Mouse (Mus musculus): Measurements from ENCODE around the gene 1600014C10Rik. TPM values are rescaled to one million over a fixed set of nuclear protein-coding genes. Genes with fewer than 3 reads are reported as not detected.

1600014C10Rik gene
- polyA plus RNA-seq, 1 experiment from 2014 or later, result 16.0 TPM

GRCm38 (mm10) chr7:38227181-38227899, 44.3 kb downstream of the 1600014C10Rik start:
- peaks cover 2% of the 10 kb centered on the region; the same call in 1 of the 2 replicates for H3K4me1 ChIP-seq (ENCODE audit: insufficient read depth, low read depth, low read length)
- TF ChIP-seq EP300 (IDR thresholded peaks at IDR 0.05), result no peak
- TF ChIP-seq CTCF (IDR thresholded peaks at IDR 0.05), result peak; percentile 46
- H3K36me3 ChIP-seq (ENCODE audit: insufficient read depth, low read length), result no peaks in the 10 kb centered on the region
- WGBS, result 2% methylated on average over 25 of the region's 25 CpGs
- peak overlapping the region; percentile 53 for H3K9ac ChIP-seq (replicated peaks; ENCODE audit: low read depth)
- H3K9me3 ChIP-seq (ENCODE audit: low read length), result no peaks in the 10 kb centered on the region
- ATAC-seq (peak; percentile 81), DNase-seq (ENCODE audit: low spot score) (peak; percentile 92)
- H3K4me2 ChIP-seq (replicated peaks; ENCODE audit: low read depth, low read length), result peak overlapping the region; percentile 74
- peak overlapping the region; percentile 90 for H3K27ac ChIP-seq (ENCODE audit: low read length)
- no peaks in the 10 kb centered on the region for H3K27me3 ChIP-seq (replicated peaks; ENCODE audit: insufficient read depth, low read length)
- H3K4me3 ChIP-seq (ENCODE audit: low read depth, low read length), result peak overlapping the region; percentile 59

- Histone ChIP-seq H3K27me3 (replicated peaks; ENCODE audit: insufficient read depth, low read length) (no peaks in the 10 kb centered on the region), H3K27ac (ENCODE audit: low read length) (peak within 1 kb of the TSS; percentile 90), H3K36me3 (ENCODE audit: insufficient read depth, low read length) (no peaks in the 10 kb centered on the region), H3K9ac (replicated peaks; ENCODE audit: low read depth) (peak within 1 kb of the TSS; percentile 53), H3K4me1 (ENCODE audit: insufficient read depth, low read depth, low read length) (peaks cover 2% of the 10 kb centered on the region; the same call in 1 of the 2 replicates), H3K9me3 (ENCODE audit: low read length) (no peaks in the 10 kb centered on the region), H3K4me2 (replicated peaks; ENCODE audit: low read depth, low read length) (peak within 1 kb of the TSS; percentile 74), H3K4me3 (ENCODE audit: low read depth, low read length) (peak within 1 kb of the TSS; percentile 59)
- ATAC-seq (peak; percentile 92), DNase-seq (ENCODE audit: low spot score) (peak; percentile 97)
- WGBS, result under 1% methylated on average over 35 of the region's 36 CpGs
- no peak for TF ChIP-seq EP300 (IDR thresholded peaks at IDR 0.05)
- no peak; the same call in 1 of the 2 replicates for TF ChIP-seq CTCF (IDR thresholded peaks at IDR 0.05)
Measured at GRCm38 (mm10) chr7:38227900-38228298, 44.9 kb downstream of the 1600014C10Rik start, which contains the start of gene Plekhf1. TSS of gene Plekhf1 (minus strand) at chr7:38228016.

- Histone ChIP-seq H3K27ac (ENCODE audit: low read length) (no peak overlapping the region), H3K9ac (replicated peaks; ENCODE audit: low read depth) (no peak overlapping the region)
- TF ChIP-seq EP300 (IDR thresholded peaks at IDR 0.05), result no peak
- TF ChIP-seq CTCF (IDR thresholded peaks at IDR 0.05), result no peak
Measured at GRCm38 (mm10) chr7:38228329-38228728, 45.3 kb downstream of the 1600014C10Rik start.

GRCm38 (mm10) chr7:38230285-38230684, 47.3 kb downstream of the 1600014C10Rik start:
- H3K36me3 ChIP-seq (ENCODE audit: insufficient read depth, low read length), result no peaks in the 10 kb centered on the region
- H3K27me3 ChIP-seq (replicated peaks; ENCODE audit: insufficient read depth, low read length), result no peaks in the 10 kb centered on the region
- no peaks in the 10 kb centered on the region for H3K9me3 ChIP-seq (ENCODE audit: low read length)
- H3K9ac ChIP-seq (replicated peaks; ENCODE audit: low read depth), result no peak overlapping the region
- H3K27ac ChIP-seq (ENCODE audit: low read length), result no peak overlapping the region
- DNase-seq (ENCODE audit: low spot score), result peak; percentile 52
- H3K4me2 ChIP-seq (replicated peaks; ENCODE audit: low read depth, low read length), result no peak overlapping the region
- H3K4me1 ChIP-seq (ENCODE audit: insufficient read depth, low read depth, low read length), result peaks cover 2% of the 10 kb centered on the region; the same call in 1 of the 2 replicates
- ATAC-seq, result no peak
- TF ChIP-seq EP300 (IDR thresholded peaks at IDR 0.05) (no peak), CTCF (IDR thresholded peaks at IDR 0.05) (no peak)
- WGBS, result 19% methylated on average over 8 of the region's 8 CpGs
- no peak overlapping the region for H3K4me3 ChIP-seq (ENCODE audit: low read depth, low read length)

More at GRCm38 (mm10) chr7:38228329-38228728, 45.3 kb downstream of the 1600014C10Rik start:
- ATAC-seq, result no peak
- no peak for DNase-seq (ENCODE audit: low spot score)
- Histone ChIP-seq H3K4me3 (ENCODE audit: low read depth, low read length) (peak overlapping the region; percentile 59), H3K9me3 (ENCODE audit: low read length) (no peaks in the 10 kb centered on the region), H3K4me2 (replicated peaks; ENCODE audit: low read depth, low read length) (peak overlapping the region; percentile 74), H3K4me1 (ENCODE audit: insufficient read depth, low read depth, low read length) (peaks cover 2% of the 10 kb centered on the region; the same call in 1 of the 2 replicates), H3K27me3 (replicated peaks; ENCODE audit: insufficient read depth, low read length) (no peaks in the 10 kb centered on the region), H3K36me3 (ENCODE audit: insufficient read depth, low read length) (no peaks in the 10 kb centered on the region)
- WGBS, result 18% methylated on average over 8 of the region's 8 CpGs

GRCm38 (mm10) chr7:38236400-38237105, 53.5 kb downstream of the 1600014C10Rik start:
- WGBS, result 30% methylated on average over 11 of the region's 11 CpGs
- Histone ChIP-seq H3K4me1 (ENCODE audit: insufficient read depth, low read depth, low read length) (no peaks in the 10 kb centered on the region), H3K4me2 (replicated peaks; ENCODE audit: low read depth, low read length) (no peak overlapping the region), H3K9ac (replicated peaks; ENCODE audit: low read depth) (no peak overlapping the region), H3K27ac (ENCODE audit: low read length) (no peak overlapping the region), H3K27me3 (replicated peaks; ENCODE audit: insufficient read depth, low read length) (no peaks in the 10 kb centered on the region), H3K4me3 (ENCODE audit: low read depth, low read length) (no peak overlapping the region), H3K9me3 (ENCODE audit: low read length) (no peaks in the 10 kb centered on the region), H3K36me3 (ENCODE audit: insufficient read depth, low read length) (no peaks in the 10 kb centered on the region)
- TF ChIP-seq EP300 (IDR thresholded peaks at IDR 0.05) (no peak), CTCF (IDR thresholded peaks at IDR 0.05) (no peak)
- no peak for ATAC-seq
- DNase-seq (ENCODE audit: low spot score), result no peak

GRCm38 (mm10) chr7:38237140-38237539, 54.1 kb downstream of the 1600014C10Rik start:
- H3K9me3 ChIP-seq (ENCODE audit: low read length), result no peaks in the 10 kb centered on the region

More at GRCm38 (mm10) chr7:38237140-38237539, 54.1 kb downstream of the 1600014C10Rik start:
- no peaks in the 10 kb centered on the region for H3K4me1 ChIP-seq (ENCODE audit: insufficient read depth, low read depth, low read length)
- no peaks in the 10 kb centered on the region for H3K27me3 ChIP-seq (replicated peaks; ENCODE audit: insufficient read depth, low read length)
- H3K4me2 ChIP-seq (replicated peaks; ENCODE audit: low read depth, low read length), result no peak overlapping the region
- H3K4me3 ChIP-seq (ENCODE audit: low read depth, low read length), result no peak overlapping the region
- TF ChIP-seq EP300 (IDR thresholded peaks at IDR 0.05) (no peak), CTCF (IDR thresholded peaks at IDR 0.05) (no peak)
- ATAC-seq (no peak), DNase-seq (ENCODE audit: low spot score) (no peak)
- no peak overlapping the region for H3K9ac ChIP-seq (replicated peaks; ENCODE audit: low read depth)
- no peak overlapping the region for H3K27ac ChIP-seq (ENCODE audit: low read length)
- no peaks in the 10 kb centered on the region for H3K36me3 ChIP-seq (ENCODE audit: insufficient read depth, low read length)
